Mouse (Mus musculus): ENCODE results near the gene B3gnt6. TPM values are rescaled to one million over a fixed set of nuclear protein-coding genes. Genes with fewer than 3 reads are reported as not detected.

The B3gnt6 gene
- polyA plus RNA-seq, 1 experiment: 0.04 TPM

GRCm38 (mm10) chr7:98156280-98156665 lies 43.0 kb downstream of the B3gnt6 start:
- Histone ChIP-seq H3K36me3 (ENCODE audit: control insufficient read depth, insufficient read depth) (no peaks in the 10 kb centered on the region), H3K79me2 (ENCODE audit: control insufficient read depth, insufficient read depth) (no peaks in the 10 kb centered on the region), H3K4me3 (no peak overlapping the region), H3K27me3 (ENCODE audit: control insufficient read depth, insufficient read depth, insufficient read length) (no peaks in the 10 kb centered on the region), H3ac (ENCODE audit: control insufficient read depth, insufficient read length) (no peak overlapping the region), H3K4me2 (ENCODE audit: low read depth) (no peak overlapping the region)
- no peak for TF ChIP-seq TCF12 (IDR thresholded peaks at IDR 0.05; ENCODE audit: insufficient read depth, poor library complexity, severe bottlenecking)
- no peak for TF ChIP-seq POLR2A (IDR thresholded peaks at IDR 0.05; ENCODE audit: insufficient read length, low read depth)
- no peak for TF ChIP-seq POLR2AphosphoS2 (IDR thresholded peaks at IDR 0.05; ENCODE audit: insufficient read length, low read depth)
- TF ChIP-seq MYOG (IDR thresholded peaks at IDR 0.05; ENCODE audit: control insufficient read depth in 1 of 3, insufficient read depth in 1 of 3, insufficient read length in 2 of 3, low read depth in 2 of 3): no peak
- no peak for TF ChIP-seq CEBPB (IDR thresholded peaks at IDR 0.05; ENCODE audit: insufficient read depth, poor library complexity, severe bottlenecking)
- no peak for TF ChIP-seq REST (IDR thresholded peaks at IDR 0.05; ENCODE audit: insufficient read depth, insufficient read length)
- TF ChIP-seq USF1 (IDR thresholded peaks at IDR 0.05; ENCODE audit: low read depth): no peak
- TF ChIP-seq TCF3 (IDR thresholded peaks at IDR 0.05; ENCODE audit: insufficient read length, low read depth): no peak
- no peak for TF ChIP-seq MYOD1 (IDR thresholded peaks at IDR 0.05; ENCODE audit: control insufficient read depth in 1 of 3, insufficient read length in 2 of 3, low read depth in 2 of 3)
- no peak for TF ChIP-seq MAX (IDR thresholded peaks at IDR 0.05; ENCODE audit: low read depth)
- TF ChIP-seq E2F4 (IDR thresholded peaks at IDR 0.05; ENCODE audit: insufficient read depth): no peak
- no peak for TF ChIP-seq SRF (IDR thresholded peaks at IDR 0.05; ENCODE audit: control insufficient read depth, insufficient read length, low read depth)

DNA sequence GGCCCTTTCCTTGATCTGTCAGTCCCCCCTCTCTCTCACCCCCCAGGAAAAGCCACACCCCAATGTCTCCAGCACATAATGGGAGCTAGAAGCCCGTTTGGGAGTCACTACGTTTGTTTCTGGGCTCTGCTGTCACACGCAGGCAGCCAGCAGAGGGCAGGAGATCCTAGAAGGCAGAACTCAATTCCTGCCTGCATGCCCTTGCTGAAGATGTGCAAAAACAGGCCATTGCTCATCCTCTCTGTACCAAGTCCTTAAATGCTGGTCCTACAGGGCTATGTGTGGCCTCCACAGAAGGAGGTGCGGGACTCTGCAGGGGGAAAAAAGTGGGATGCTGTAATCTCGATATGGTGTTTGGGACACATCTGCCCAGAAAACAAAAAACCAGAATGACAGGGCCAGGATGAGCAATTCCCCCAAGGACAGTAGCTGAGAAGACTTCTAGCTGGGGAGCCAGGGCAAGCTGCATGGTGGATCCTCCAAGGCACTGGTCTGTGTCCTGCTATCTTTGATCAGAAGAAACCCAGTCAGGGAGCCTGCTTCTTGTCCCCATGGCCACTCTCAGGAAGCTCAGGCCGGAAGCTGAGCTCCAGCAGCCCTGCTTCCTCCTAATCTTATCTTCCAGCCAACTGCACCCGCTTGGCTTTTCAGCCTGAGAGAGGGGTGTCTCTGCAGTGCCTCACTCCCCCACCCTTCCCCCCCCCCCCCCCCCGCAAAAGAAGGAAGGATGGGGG lies 43.6 kb downstream of the B3gnt6 start:
- no peak overlapping the region for H3K4me3 ChIP-seq
- no peak overlapping the region for H3ac ChIP-seq (ENCODE audit: control insufficient read depth, insufficient read length)
- TF ChIP-seq E2F4 (IDR thresholded peaks at IDR 0.05; ENCODE audit: insufficient read depth): no peak
- TF ChIP-seq TCF12 (IDR thresholded peaks at IDR 0.05; ENCODE audit: insufficient read depth, poor library complexity, severe bottlenecking): no peak
- TF ChIP-seq SRF (IDR thresholded peaks at IDR 0.05; ENCODE audit: control insufficient read depth, insufficient read length, low read depth): no peak
- no peak for TF ChIP-seq REST (IDR thresholded peaks at IDR 0.05; ENCODE audit: insufficient read depth, insufficient read length)
- no peak for TF ChIP-seq MYOD1 (IDR thresholded peaks at IDR 0.05; ENCODE audit: control insufficient read depth in 1 of 3, insufficient read length in 2 of 3, low read depth in 2 of 3)
- no peak for TF ChIP-seq POLR2AphosphoS2 (IDR thresholded peaks at IDR 0.05; ENCODE audit: insufficient read length, low read depth)
- no peaks in the 10 kb centered on the region for H3K27me3 ChIP-seq (ENCODE audit: control insufficient read depth, insufficient read depth, insufficient read length)
- H3K36me3 ChIP-seq (ENCODE audit: control insufficient read depth, insufficient read depth): no peaks in the 10 kb centered on the region
- no peak overlapping the region for H3K4me2 ChIP-seq (ENCODE audit: low read depth)
- H3K79me2 ChIP-seq (ENCODE audit: control insufficient read depth, insufficient read depth): no peaks in the 10 kb centered on the region

- no peak for TF ChIP-seq REST (IDR thresholded peaks at IDR 0.05; ENCODE audit: insufficient read depth, insufficient read length)
- no peak overlapping the region for H3K4me3 ChIP-seq
- no peaks in the 10 kb centered on the region for H3K79me2 ChIP-seq (ENCODE audit: control insufficient read depth, insufficient read depth)
- H3K36me3 ChIP-seq (ENCODE audit: control insufficient read depth, insufficient read depth): no peaks in the 10 kb centered on the region
- no peaks in the 10 kb centered on the region for H3K27me3 ChIP-seq (ENCODE audit: control insufficient read depth, insufficient read depth, insufficient read length)
- H3ac ChIP-seq (ENCODE audit: control insufficient read depth, insufficient read length): no peak overlapping the region
- H3K4me2 ChIP-seq (ENCODE audit: low read depth): no peak overlapping the region
Measured at GRCm38 (mm10) chr7:98153892-98154291, 45.4 kb downstream of the B3gnt6 start.

GRCm38 (mm10) chr7:98153345-98153744 lies 45.9 kb downstream of the B3gnt6 start:
- no peak overlapping the region for H3K4me3 ChIP-seq
- no peaks in the 10 kb centered on the region for H3K27me3 ChIP-seq (ENCODE audit: control insufficient read depth, insufficient read depth, insufficient read length)
- H3K79me2 ChIP-seq (ENCODE audit: control insufficient read depth, insufficient read depth): no peaks in the 10 kb centered on the region
- TF ChIP-seq MAX (IDR thresholded peaks at IDR 0.05; ENCODE audit: low read depth) (no peak), E2F4 (IDR thresholded peaks at IDR 0.05; ENCODE audit: insufficient read depth) (no peak), MYOD1 (IDR thresholded peaks at IDR 0.05; ENCODE audit: control insufficient read depth in 1 of 3, insufficient read length in 2 of 3, low read depth in 2 of 3) (no peak), TCF3 (IDR thresholded peaks at IDR 0.05; ENCODE audit: insufficient read length, low read depth) (no peak), POLR2A (IDR thresholded peaks at IDR 0.05; ENCODE audit: insufficient read length, low read depth) (no peak), MYOG (IDR thresholded peaks at IDR 0.05; ENCODE audit: control insufficient read depth in 1 of 3, insufficient read depth in 1 of 3, insufficient read length in 2 of 3, low read depth in 2 of 3) (no peak), USF1 (IDR thresholded peaks at IDR 0.05; ENCODE audit: low read depth) (no peak), POLR2AphosphoS2 (IDR thresholded peaks at IDR 0.05; ENCODE audit: insufficient read length, low read depth) (no peak)
- H3K4me2 ChIP-seq (ENCODE audit: low read depth): no peak overlapping the region
- H3ac ChIP-seq (ENCODE audit: control insufficient read depth, insufficient read length): no peak overlapping the region
- no peaks in the 10 kb centered on the region for H3K36me3 ChIP-seq (ENCODE audit: control insufficient read depth, insufficient read depth)

DNA sequence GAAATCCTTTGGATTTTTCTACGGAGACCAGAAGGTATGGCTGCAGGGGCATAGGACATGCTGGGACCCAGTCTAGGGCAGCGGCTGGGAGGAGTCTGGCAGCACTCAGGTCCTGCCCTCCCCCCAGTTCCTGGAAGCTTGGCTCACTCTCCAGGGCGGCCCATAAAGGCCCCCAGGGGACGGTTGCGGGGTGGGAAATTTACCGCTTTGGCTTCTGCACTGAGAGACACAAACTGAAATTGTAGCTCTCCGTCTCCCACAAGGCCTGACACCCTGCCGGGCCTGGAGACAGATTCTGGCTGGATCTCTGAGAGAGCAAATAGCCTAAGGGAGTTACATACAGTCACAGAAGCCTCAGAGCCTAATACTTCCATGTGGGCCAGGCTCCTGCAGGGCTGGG lies 46.9 kb downstream of the B3gnt6 start:
- Histone ChIP-seq H3K27me3 (ENCODE audit: control insufficient read depth, insufficient read depth, insufficient read length) (no peaks in the 10 kb centered on the region), H3ac (ENCODE audit: control insufficient read depth, insufficient read length) (no peak overlapping the region), H3K79me2 (ENCODE audit: control insufficient read depth, insufficient read depth) (no peaks in the 10 kb centered on the region), H3K36me3 (ENCODE audit: control insufficient read depth, insufficient read depth) (no peaks in the 10 kb centered on the region), H3K4me2 (ENCODE audit: low read depth) (no peak overlapping the region), H3K4me3 (no peak overlapping the region)
- TF ChIP-seq CEBPB (IDR thresholded peaks at IDR 0.05; ENCODE audit: insufficient read depth, poor library complexity, severe bottlenecking): no peak
- no peak for TF ChIP-seq MAX (IDR thresholded peaks at IDR 0.05; ENCODE audit: low read depth)
- no peak for TF ChIP-seq POLR2A (IDR thresholded peaks at IDR 0.05; ENCODE audit: insufficient read length, low read depth)
- TF ChIP-seq E2F4 (IDR thresholded peaks at IDR 0.05; ENCODE audit: insufficient read depth): no peak
- no peak for TF ChIP-seq SRF (IDR thresholded peaks at IDR 0.05; ENCODE audit: control insufficient read depth, insufficient read length, low read depth)
- TF ChIP-seq TCF3 (IDR thresholded peaks at IDR 0.05; ENCODE audit: insufficient read length, low read depth): no peak
- TF ChIP-seq MYOD1 (IDR thresholded peaks at IDR 0.05; ENCODE audit: control insufficient read depth in 1 of 3, insufficient read length in 2 of 3, low read depth in 2 of 3): no peak
- TF ChIP-seq USF1 (IDR thresholded peaks at IDR 0.05; ENCODE audit: low read depth): no peak
- no peak for TF ChIP-seq POLR2AphosphoS2 (IDR thresholded peaks at IDR 0.05; ENCODE audit: insufficient read length, low read depth)
- TF ChIP-seq MYOG (IDR thresholded peaks at IDR 0.05; ENCODE audit: control insufficient read depth in 1 of 3, insufficient read depth in 1 of 3, insufficient read length in 2 of 3, low read depth in 2 of 3): no peak
- no peak for TF ChIP-seq REST (IDR thresholded peaks at IDR 0.05; ENCODE audit: insufficient read depth, insufficient read length)
- no peak for TF ChIP-seq TCF12 (IDR thresholded peaks at IDR 0.05; ENCODE audit: insufficient read depth, poor library complexity, severe bottlenecking)

All from myocyte (in vitro differentiated cells).